Mouse (Mus musculus): ENCODE data around the gene Dmrtc2. TPM values are rescaled to one million over a fixed set of nuclear protein-coding genes. Genes with fewer than 3 reads are reported as not detected.

Gene Dmrtc2
- polyA plus RNA-seq (2012): not detected in 2 replicates

DNA sequence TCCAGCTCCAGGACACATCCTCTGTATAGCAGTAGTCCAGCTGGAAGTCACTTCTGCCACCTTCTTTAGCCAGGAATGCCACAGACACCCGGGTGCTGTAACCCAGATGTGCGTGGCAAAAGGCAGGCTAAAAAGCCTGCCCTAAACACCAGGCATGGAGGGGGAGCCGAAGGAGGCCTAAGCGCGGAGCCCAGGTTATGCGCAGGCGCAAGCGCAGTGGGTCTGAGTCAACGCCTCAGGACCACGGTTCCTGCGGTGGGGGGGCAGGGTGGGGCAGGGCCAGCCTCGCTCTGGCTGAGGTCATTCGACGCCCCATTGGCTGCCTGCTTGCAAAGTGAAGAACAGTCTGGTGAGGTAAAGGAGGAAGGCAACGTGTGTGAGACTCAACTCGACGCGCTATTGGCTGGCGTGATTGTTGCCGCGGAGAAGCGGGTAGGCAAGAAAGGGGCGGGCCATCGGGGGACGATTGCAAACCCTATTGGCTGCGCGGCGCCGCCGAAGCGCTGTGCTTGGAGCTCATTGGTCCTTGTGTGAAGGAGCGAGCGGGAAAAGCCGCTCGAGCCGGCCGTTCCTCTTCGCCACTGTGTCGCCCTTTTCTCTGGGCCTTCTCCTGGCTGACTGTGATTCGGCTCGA is at the start of gene Dmrtc2, which contains the start of gene Lypd4:
Gene Dmrtc2, plus strand, starts transcription at position 526 of the 634 bp plus-strand sequence.
Gene Lypd4, minus strand, starts transcription at position 410 of the 634 bp plus-strand sequence.

DNA sequence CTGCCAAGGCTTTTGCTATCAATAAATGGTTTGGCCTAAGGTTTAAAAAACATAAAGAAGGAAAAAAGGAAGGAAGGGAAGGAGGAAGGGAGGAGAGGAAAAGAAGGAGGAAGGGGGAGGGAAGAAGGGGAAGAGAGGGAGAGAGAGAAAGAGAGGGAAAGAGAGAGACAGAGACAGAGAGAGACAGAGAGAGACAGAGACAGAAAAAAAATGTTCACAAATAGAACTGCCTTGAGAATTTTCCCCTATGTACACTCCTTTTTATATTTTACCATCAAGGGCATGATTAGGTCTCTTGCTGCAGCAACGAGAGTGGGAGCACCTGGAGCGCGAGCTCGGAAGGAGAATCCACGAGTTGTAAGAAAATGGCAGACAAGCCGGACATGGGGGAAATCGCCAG is 7.9 kb upstream of the Dmrtc2 start, which contains the start of gene Gm9844:
Gene Gm9844, plus strand, starts transcription at position 301 of the 400 bp plus-strand sequence.

DNA sequence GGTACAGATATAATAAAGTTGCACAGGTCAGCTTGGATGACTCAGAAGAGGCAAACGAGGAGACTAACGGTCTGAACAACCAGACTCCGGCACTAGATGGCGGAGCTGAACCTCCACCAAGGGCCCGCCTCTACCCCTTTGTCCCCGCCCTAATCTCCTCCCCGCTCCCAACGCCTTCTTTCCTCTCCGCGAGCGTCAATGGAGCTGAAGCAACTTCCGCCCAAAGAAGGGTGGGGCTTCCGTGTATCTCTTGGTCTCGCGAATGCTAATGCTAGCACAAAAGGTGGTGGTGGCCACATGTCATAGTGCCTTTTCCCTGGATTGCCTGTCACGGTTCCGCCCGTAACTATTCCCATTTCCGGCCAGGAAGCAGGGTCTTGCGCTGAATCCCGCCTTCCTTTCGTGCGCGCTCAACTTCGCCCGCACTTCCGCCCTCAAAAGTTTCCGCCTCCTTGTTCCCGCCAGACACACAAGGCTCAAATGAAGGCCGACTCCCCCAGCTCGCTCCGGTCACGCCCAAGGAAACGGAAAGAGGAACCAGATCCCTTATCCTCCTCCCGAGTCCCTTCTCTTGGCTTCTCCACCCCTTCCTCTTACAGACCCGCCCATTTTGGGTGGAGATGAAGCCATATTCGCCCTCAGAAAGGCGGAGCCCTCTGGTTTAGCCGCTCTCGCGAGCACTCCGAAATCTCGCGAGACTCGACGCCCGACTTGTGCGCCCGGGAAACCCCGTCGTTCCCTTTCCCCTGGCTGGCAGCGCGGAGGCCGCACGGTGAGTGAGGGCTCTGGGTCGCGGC is 14.2 kb downstream of the Dmrtc2 start, which contains the start of gene Rps19:
Gene Rps19, plus strand, starts transcription at position 476 of the 797 bp plus-strand sequence.

DNA sequence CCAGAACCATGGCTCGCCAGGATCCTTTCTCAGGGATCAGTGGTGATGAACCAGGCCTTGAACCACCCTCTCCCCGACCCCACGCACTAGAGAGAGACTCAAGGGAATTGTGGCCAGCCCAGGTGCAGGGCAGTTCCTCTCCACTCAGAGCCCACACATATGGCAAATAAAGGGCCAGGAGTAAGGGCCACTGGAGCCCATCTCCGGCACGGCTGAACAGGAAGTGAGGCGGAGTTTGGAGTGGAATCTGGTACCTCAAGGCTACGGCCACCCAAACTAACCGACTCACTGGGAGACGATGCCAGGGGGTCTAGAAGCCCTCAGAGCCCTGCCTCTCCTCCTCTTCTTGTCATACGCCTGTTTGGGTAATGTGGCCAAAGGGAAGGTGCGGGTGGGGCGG is 27.4 kb downstream of the Dmrtc2 start, which contains the start of gene Cd79a:
Gene Cd79a, plus strand, starts transcription at position 158 of the 400 bp plus-strand sequence.

DNA sequence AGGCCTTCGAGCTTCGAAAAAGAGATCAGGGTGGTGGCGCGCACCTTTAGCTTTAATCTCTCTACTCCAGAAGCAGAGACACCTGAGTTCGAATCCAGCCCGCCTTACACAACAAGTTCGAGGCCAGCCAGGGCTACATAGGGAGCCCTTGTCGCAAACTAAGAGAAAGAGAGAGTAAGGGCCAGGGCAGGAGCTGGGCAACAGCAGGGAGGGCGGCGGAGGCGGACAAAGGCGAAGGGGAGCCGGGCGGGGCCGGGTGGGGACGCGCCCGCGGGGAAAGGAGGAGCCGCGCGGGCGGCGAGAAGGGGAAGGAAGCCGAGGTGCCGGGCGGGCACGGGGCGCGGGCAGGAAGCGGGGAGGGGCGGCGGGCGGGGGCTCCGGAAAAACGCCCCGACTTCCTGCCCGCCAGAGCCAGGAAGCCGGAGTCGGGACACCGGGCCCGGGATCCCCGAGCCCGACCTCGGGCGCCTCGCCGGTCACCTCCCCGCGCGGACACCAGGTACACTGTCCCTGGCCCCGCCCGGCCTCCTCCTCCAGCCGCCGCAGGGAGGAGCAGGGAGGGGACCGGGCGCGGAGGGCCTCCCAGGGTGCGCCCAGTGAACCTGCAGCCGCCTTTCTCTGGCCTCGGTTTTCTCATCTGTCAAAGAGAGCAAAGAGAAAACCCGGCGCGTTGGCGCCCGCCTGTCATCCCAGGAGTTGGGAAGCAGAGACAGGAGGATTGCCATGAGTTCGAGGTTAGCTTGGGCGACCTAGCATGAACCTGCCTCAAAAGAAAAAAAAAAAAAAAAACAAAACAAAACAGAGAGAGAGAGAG is 33.0 kb downstream of the Dmrtc2 start, which contains the start of gene Arhgef1:
Gene Arhgef1, plus strand, starts transcription at position 283 of the 814 bp plus-strand sequence.

Other genes with a start within 250 kb of the Dmrtc2 start
- gene Lypd3, start 233.5 kb upstream of the Dmrtc2 start, polyA plus RNA-seq (2012): 0.16 and 0.37 TPM in 2 replicates
- not detected in 2 replicates for gene Tex101, start 193.4 kb upstream of the Dmrtc2 start, polyA plus RNA-seq (2012)
- not detected in 2 replicates for gene BC049730, start 160.8 kb upstream of the Dmrtc2 start, polyA plus RNA-seq (2012)
- gene Gm4763, start 143.1 kb upstream of the Dmrtc2 start, polyA plus RNA-seq (2012): not detected in 2 replicates
- 52.7 and 64.3 TPM in 2 replicates for gene Cd177, start 109.7 kb upstream of the Dmrtc2 start, polyA plus RNA-seq (2012)
- 0.59 TPM in 1 of 2 replicates, not detected in the other for gene Ceacam10, start 92.9 kb upstream of the Dmrtc2 start, polyA plus RNA-seq (2012)
- 30.6 and 98.7 TPM in 2 replicates for gene Gm9844, start 7.8 kb upstream of the Dmrtc2 start, polyA plus RNA-seq (2012)
- gene Lypd4, start 116 bp upstream of the Dmrtc2 start, polyA plus RNA-seq (2012): not detected in 2 replicates
- gene Rps19, start 14.3 kb downstream of the Dmrtc2 start, polyA plus RNA-seq (2012): 3,485 and 4,048 TPM in 2 replicates
- 11.7 and 31.8 TPM in 2 replicates for gene Cd79a, start 27.3 kb downstream of the Dmrtc2 start, polyA plus RNA-seq (2012)
- gene Arhgef1, start 32.9 kb downstream of the Dmrtc2 start, polyA plus RNA-seq (2012): 592 and 679 TPM in 2 replicates
- not detected in 2 replicates for gene Gm4881, start 74.4 kb downstream of the Dmrtc2 start, polyA plus RNA-seq (2012)
- gene Rabac1, start 102.7 kb downstream of the Dmrtc2 start, polyA plus RNA-seq (2012): 296 and 340 TPM in 2 replicates
- gene Atp1a3, start 135.9 kb downstream of the Dmrtc2 start, polyA plus RNA-seq (2012): 78.9 and 103 TPM in 2 replicates
- 18.8 and 31.7 TPM in 2 replicates for gene Grik5, start 202.3 kb downstream of the Dmrtc2 start, polyA plus RNA-seq (2012)
- 45.8 and 46.8 TPM in 2 replicates for gene Zfp574, start 202.5 kb downstream of the Dmrtc2 start, polyA plus RNA-seq (2012)